Comparison of ENCODE assay signal across 8 mouse cellular contexts in genomic region chr15:100599276-100600046, GRCm38 (mm10). TPM values are rescaled to one million over a fixed set of nuclear protein-coding genes. Genes with fewer than 3 reads are reported as not detected.
A peak's percentile ranks its signal among the peaks of the same experiment; 100 is the strongest.
DNase-seq lines count a peak whose midpoint lies in the region; ATAC-seq and TF ChIP-seq lines count a peak whose summit lies in the region.

Gene Pou6f1 (minus strand): TSS chr15:100599984.

- DNase-seq in spleen, adult 2 months (ENCODE audit: low read depth in 1 of 2, low spot score in 2 of 2) = peak in 1 of 2 experiments; percentile 39
- no peak for DNase-seq in spleen, adult 12 weeks (ENCODE audit: low spot score)
- peak; percentile 76 for DNase-seq in kidney, adult 9 months
- peak; percentile 24 for DNase-seq in midbrain, postnatal 0 days (ENCODE audit: low spot score)
- peak; percentile 52 for DNase-seq in thymus, postnatal 14 days

- H3K9me3 ChIP-seq in embryonic facial prominence, embryonic 12.5 days = no peaks in the 10 kb centered on the region
- H3K9me3 ChIP-seq in heart, embryonic 11.5 days (replicated peaks; ENCODE audit: control insufficient read depth, low read length) = no peaks in the 10 kb centered on the region
- H3K9me3 ChIP-seq in limb, embryonic 13.5 days = no peaks in the 10 kb centered on the region
- no peaks in the 10 kb centered on the region for H3K9me3 ChIP-seq in midbrain, postnatal 0 days (ENCODE audit: low read length)

- no peak for ATAC-seq in embryonic facial prominence, embryonic 12.5 days (ENCODE audit: insufficient number of reproducible peaks, insufficient read depth, low FRiP score, low TSS enrichment)
- ATAC-seq in heart, embryonic 11.5 days (replicated peaks; ENCODE audit: insufficient number of reproducible peaks, low FRiP score, low TSS enrichment) = peak; percentile 40
- peak; percentile 68 for ATAC-seq in limb, embryonic 13.5 days (ENCODE audit: low FRiP score, low read depth)
- ATAC-seq in midbrain, postnatal 0 days (ENCODE audit: low FRiP score) = peak; percentile 74

- peak within 1 kb of the TSS; percentile 96 for H3K4me2 ChIP-seq in embryonic facial prominence, embryonic 12.5 days (replicated peaks)
- peak within 1 kb of the TSS; percentile 98 for H3K4me2 ChIP-seq in heart, embryonic 11.5 days
- H3K4me2 ChIP-seq in limb, embryonic 13.5 days (replicated peaks) = peak within 1 kb of the TSS; percentile 94
- peak within 1 kb of the TSS; percentile 80 for H3K4me2 ChIP-seq in midbrain, postnatal 0 days (ENCODE audit: low read depth, low read length, poor library complexity, severe bottlenecking)

- TF ChIP-seq POLR2A in spleen, adult 2 months (IDR thresholded peaks at IDR 0.05; ENCODE audit: low read depth, low read length) = no peak

- peaks cover 7% of the 10 kb centered on the region for H3K4me1 ChIP-seq in spleen, adult 2 months (ENCODE audit: control insufficient read depth, insufficient read depth, insufficient read length)
- H3K4me1 ChIP-seq in embryonic facial prominence, embryonic 12.5 days = peaks cover 7% of the 10 kb centered on the region; the same call in 1 of the 2 replicates
- peaks cover 7% of the 10 kb centered on the region for H3K4me1 ChIP-seq in heart, embryonic 11.5 days (ENCODE audit: control insufficient read depth, insufficient read depth, low read length)
- peaks cover 19% of the 10 kb centered on the region for H3K4me1 ChIP-seq in limb, embryonic 13.5 days
- no peaks in the 10 kb centered on the region; the same call in 1 of the 2 replicates for H3K4me1 ChIP-seq in midbrain, postnatal 0 days (ENCODE audit: insufficient read depth, low read length)

- no peak for TF ChIP-seq CTCF in spleen, adult 2 months (IDR thresholded peaks at IDR 0.05; ENCODE audit: extremely low read depth, insufficient read depth, insufficient read length, insufficient replicate concordance)
- no peak for TF ChIP-seq CTCF in midbrain, postnatal 0 days (IDR thresholded peaks at IDR 0.05)

- no peaks in the 10 kb centered on the region for H3K36me3 ChIP-seq in spleen, adult 2 months (ENCODE audit: control insufficient read depth, insufficient read depth, low read length)
- no peaks in the 10 kb centered on the region for H3K36me3 ChIP-seq in embryonic facial prominence, embryonic 12.5 days
- no peaks in the 10 kb centered on the region for H3K36me3 ChIP-seq in heart, embryonic 11.5 days (ENCODE audit: control insufficient read depth, insufficient read depth, low read length)
- H3K36me3 ChIP-seq in limb, embryonic 13.5 days = no peaks in the 10 kb centered on the region
- H3K36me3 ChIP-seq in midbrain, postnatal 0 days (ENCODE audit: insufficient read depth, low read length) = no peaks in the 10 kb centered on the region

- H3K4me3 ChIP-seq in spleen, adult 2 months (ENCODE audit: extremely low read depth, insufficient read depth, insufficient read length) = peak within 1 kb of the TSS; percentile 78
- peak within 1 kb of the TSS; percentile 83 for H3K4me3 ChIP-seq in embryonic facial prominence, embryonic 12.5 days
- peak within 1 kb of the TSS; percentile 76 for H3K4me3 ChIP-seq in heart, embryonic 11.5 days (ENCODE audit: low read depth, low read length)
- H3K4me3 ChIP-seq in limb, embryonic 13.5 days = peak within 1 kb of the TSS; percentile 78
- H3K4me3 ChIP-seq in midbrain, postnatal 0 days (ENCODE audit: low read depth, low read length) = peak within 1 kb of the TSS; percentile 85

- H3K27me3 ChIP-seq in spleen, adult 2 months (ENCODE audit: control insufficient read depth, insufficient read depth, low read length) = no peaks in the 10 kb centered on the region
- H3K27me3 ChIP-seq in embryonic facial prominence, embryonic 12.5 days = peaks cover 28% of the 10 kb centered on the region
- peaks cover 31% of the 10 kb centered on the region for H3K27me3 ChIP-seq in heart, embryonic 11.5 days (ENCODE audit: control insufficient read depth, insufficient read depth, low read length)
- peaks cover 49% of the 10 kb centered on the region for H3K27me3 ChIP-seq in limb, embryonic 13.5 days
- no peaks in the 10 kb centered on the region for H3K27me3 ChIP-seq in midbrain, postnatal 0 days (ENCODE audit: insufficient read depth, low read length)

- 1% methylated on average over 56 of the region's 76 CpGs for WGBS in spleen, adult 2 months
- WGBS in embryonic facial prominence, embryonic 12.5 days = under 1% methylated on average over 66 of the region's 76 CpGs
- under 1% methylated on average over 67 of the region's 76 CpGs for WGBS in heart, embryonic 11.5 days (ENCODE audit: insufficient replicate concordance)
- WGBS in limb, embryonic 13.5 days = 1% methylated on average over 71 of the region's 76 CpGs
- 1% methylated on average over 47 of the region's 76 CpGs for WGBS in midbrain, postnatal 0 days

- peak within 1 kb of the TSS; percentile 86 for H3K9ac ChIP-seq in embryonic facial prominence, embryonic 12.5 days
- H3K9ac ChIP-seq in heart, embryonic 11.5 days (ENCODE audit: low read depth, low read length) = peak within 1 kb of the TSS; percentile 85
- H3K9ac ChIP-seq in limb, embryonic 13.5 days = peak within 1 kb of the TSS; percentile 82
- peak within 1 kb of the TSS; percentile 99 for H3K9ac ChIP-seq in midbrain, postnatal 0 days (replicated peaks; ENCODE audit: low read length, poor library complexity, severe bottlenecking)

- H3K27ac ChIP-seq in spleen, adult 2 months (ENCODE audit: insufficient read depth, low read length) = peak within 1 kb of the TSS; percentile 71
- no peak within 1 kb of the TSS for H3K27ac ChIP-seq in embryonic facial prominence, embryonic 12.5 days
- no peak within 1 kb of the TSS for H3K27ac ChIP-seq in heart, embryonic 11.5 days (ENCODE audit: low read depth, low read length)
- no peak within 1 kb of the TSS for H3K27ac ChIP-seq in limb, embryonic 13.5 days
- peak within 1 kb of the TSS; percentile 83 for H3K27ac ChIP-seq in midbrain, postnatal 0 days (ENCODE audit: low read depth, low read length)

RNA-seq across cellular contexts. Expression of gene Pou6f1, which starts in this region (rescaled TPM):
- 31.8 and 38.4 TPM in 2 replicates for polyA plus RNA-seq in spleen, adult 2 months (2012; rRNA removed)
- 9.0 and 11.3 TPM in 2 replicates for polyA plus RNA-seq in embryonic facial prominence, embryonic 12.5 days (2016; fragmentation: Nextera tagmentation; extraction: Ambion mirVana)
- polyA plus RNA-seq in heart, embryonic 11.5 days (2014; fragmentation: Nextera tagmentation; extraction: Ambion mirVana) = 2.3 and 3.1 TPM in 2 replicates
- 10.0 and 11.1 TPM in 2 replicates for polyA plus RNA-seq in limb, embryonic 13.5 days (2015; fragmentation: Nextera tagmentation; extraction: Ambion mirVana)
- total RNA-seq in midbrain, postnatal 0 days (2014; rRNA removed) = 78.4 and 111 TPM in 2 replicates
- 26.7 and 30.6 TPM in 2 replicates for polyA plus RNA-seq in midbrain, postnatal 0 days (2015; fragmentation: Nextera tagmentation; extraction: Ambion mirVana)

Comparison
In these comparisons a context has a peak if more than half of its experiments do, and no peak if none do; other contexts are left out.
1. H3K27ac ChIP-seq: peak in spleen, adult 2 months (single experiment) and midbrain, postnatal 0 days (single experiment); none in embryonic facial prominence, embryonic 12.5 days (single experiment), heart, embryonic 11.5 days (single experiment) and limb, embryonic 13.5 days (single experiment).
2. Peak in every context shown above with its lines, with median percentiles within 50 percentile points of each other: H3K4me3 ChIP-seq, H3K4me2 ChIP-seq and H3K9ac ChIP-seq.